Mouse (Mus musculus) intestine, embryonic 15.5 days (tissue): ENCODE data around the gene Dnm1l. TPM values are rescaled to one million over a fixed set of nuclear protein-coding genes. Genes with fewer than 3 reads are reported as not detected.
"Not testable (repeated sequence)": the region's sequence is repeated elsewhere in the genome, so short reads cannot be mapped to it uniquely, and the experiment has no call there.

ENCODE experiments used
- ATAC-seq: fragments of 200-750 bp; cut with Nextera tagmentation; 2 replicates; pipeline ENCODE4 v1.8.0; 2017; ENCODE audit warnings: moderate TSS enrichment, moderate library complexity
- H3K27ac ChIP-seq: fragments of 300-500 bp; sonication (generic); 2 replicates; pipeline ENCODE4 v1.5.1; 2015; ENCODE audit warnings: mild to moderate bottlenecking, inconsistent platforms
- H3K27me3 ChIP-seq: fragments of 300-500 bp; sonication (generic); replicated peaks from 2 replicates; pipeline ENCODE4 v1.6.1; 2015; ENCODE audit warnings: inconsistent platforms
- H3K36me3 ChIP-seq: fragments of 300-500 bp; sonication (generic); 2 replicates; pipeline ENCODE4 v1.6.1; 2015; ENCODE audit warnings: inconsistent platforms
- H3K4me1 ChIP-seq: fragments of 300-500 bp; sonication (generic); replicated peaks from 2 replicates; pipeline ENCODE4 v1.6.1; 2015; ENCODE audit warnings: inconsistent platforms
- H3K4me2 ChIP-seq: fragments of 300-500 bp; sonication (generic); replicated peaks from 2 replicates; pipeline ENCODE4 v1.6.1; 2015; ENCODE audit warnings: mild to moderate bottlenecking, inconsistent platforms
- H3K4me3 ChIP-seq: fragments of 300-500 bp; sonication (generic); replicated peaks from 2 replicates; pipeline ENCODE4 v1.5.1; 2015; ENCODE audit warnings: inconsistent platforms
- H3K9ac ChIP-seq: fragments of 300-500 bp; sonication (generic); 2 replicates; pipeline ENCODE4 v1.6.1; 2015; ENCODE audit warnings: inconsistent platforms
- H3K9me3 ChIP-seq: fragments of 300-500 bp; sonication (generic); 2 replicates; pipeline ENCODE4 v1.6.1; 2016; ENCODE audit warnings: inconsistent platforms
- WGBS: fragments of 180-500 bp; shearing (Covaris S2); methylation state at CpG from one replicate; pipeline ENCODE4 v1.1.7; 2015; 5-methylcytosine and 5-hydroxymethylcytosine counted together
- polyA plus RNA-seq: library from polyadenylated mRNA; unstranded; fragments of >200 nt; fragmentation: Nextera tagmentation; extraction: Ambion mirVana; gene quantifications from 2 replicates; pipeline ENCODE4 v1.2.1, GENCODE M21; 2015

Gene Dnm1l
- polyA plus RNA-seq, result 54.5 and 57.8 TPM in 2 replicates

- Histone ChIP-seq H3K4me1 (0 out of 2 replicates have a peak, but pooled peaks cover 4% of the 10 kb centered on the region), H3K4me3 (peak within 1 kb of the TSS; percentile 97), H3K9me3 (no peaks in the 10 kb centered on the region), H3K9ac (peak within 1 kb of the TSS; percentile 94), H3K27me3 (no peaks in the 10 kb centered on the region), H3K27ac (peak within 1 kb of the TSS; percentile 93), H3K4me2 (peak within 1 kb of the TSS; percentile 66), H3K36me3 (no peaks in the 10 kb centered on the region)
- under 1% methylated on average over 55 of the region's 55 CpGs for WGBS
- peak; percentile 99 for ATAC-seq
Observed at GRCm38 (mm10) chr16:16358481-16359100, at the start of gene Dnm1l. Gene Dnm1l (minus strand): TSS chr16:16358959.

DNA sequence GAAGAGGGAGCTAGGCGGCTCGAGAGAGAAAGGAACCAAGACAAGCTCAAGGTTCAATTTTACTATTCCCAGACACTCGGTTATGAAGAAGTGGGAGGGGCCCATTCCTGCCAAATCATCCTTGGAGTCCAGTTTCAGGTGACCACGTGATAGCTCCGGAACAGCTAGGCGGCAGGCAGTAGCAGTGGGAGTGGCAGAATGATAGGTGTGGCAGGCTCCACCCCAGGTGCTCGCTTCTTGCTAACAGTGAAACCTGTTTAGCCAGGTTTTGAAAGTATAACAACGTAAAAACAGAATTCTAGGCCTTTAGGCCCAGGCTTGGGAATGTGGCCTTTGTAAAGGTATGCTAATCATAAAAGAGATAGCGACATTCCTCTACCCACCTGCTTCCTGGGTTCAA, 8.5 kb upstream of the Dnm1l start:
- not testable (repeated sequence) for H3K4me3 ChIP-seq, H3K9me3 ChIP-seq, H3K27me3 ChIP-seq, H3K27ac ChIP-seq, H3K36me3 ChIP-seq, H3K9ac ChIP-seq, H3K4me1 ChIP-seq, H3K4me2 ChIP-seq
- peak; percentile 95 for ATAC-seq
- 44% methylated on average over 9 of the region's 9 CpGs for WGBS

- H3K4me2 ChIP-seq, result peak overlapping the region; percentile 66
- not testable (repeated sequence) for ATAC-seq, H3K36me3 ChIP-seq, H3K27me3 ChIP-seq, H3K4me1 ChIP-seq, H3K9me3 ChIP-seq
- peak overlapping the region; percentile 97 for H3K4me3 ChIP-seq
- H3K9ac ChIP-seq, result peak overlapping the region; percentile 94; the same call in 1 of the 2 replicates
- peak overlapping the region; percentile 93 for H3K27ac ChIP-seq
- WGBS, result 56% methylated on average over 9 of the region's 9 CpGs
Observed at GRCm38 (mm10) chr16:16359101-16359482, 333 bp upstream of the Dnm1l start.

DNA sequence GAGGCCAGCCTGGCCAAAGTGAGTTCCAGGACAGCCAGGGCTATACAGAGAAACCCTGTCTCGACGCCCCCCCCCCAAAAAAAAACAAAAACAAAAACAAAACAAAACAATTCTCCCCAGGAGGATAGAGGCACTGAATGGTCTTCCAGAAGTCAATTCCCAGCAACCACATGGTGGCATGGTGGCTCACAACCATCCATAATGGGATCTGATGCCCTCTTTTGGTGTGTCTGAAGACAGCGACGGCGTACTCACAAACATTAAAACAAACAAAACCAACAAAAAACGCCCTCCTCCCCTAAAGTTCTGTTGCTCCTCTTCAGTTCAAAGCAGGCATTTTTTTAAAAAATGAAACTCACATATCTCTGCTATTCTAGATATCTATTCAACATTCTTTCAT, 851 bp downstream of the Dnm1l start:
- H3K9ac ChIP-seq, result peak overlapping the region; percentile 94
- H3K27me3 ChIP-seq, result no peaks in the 10 kb centered on the region
- H3K9me3 ChIP-seq, result no peaks in the 10 kb centered on the region
- peak overlapping the region; percentile 66 for H3K4me2 ChIP-seq
- H3K36me3 ChIP-seq, result no peaks in the 10 kb centered on the region
- H3K4me3 ChIP-seq, result peak overlapping the region; percentile 97
- WGBS, result 9% methylated on average over 6 of the region's 6 CpGs
- peak overlapping the region; percentile 93; the same call in 1 of the 2 replicates for H3K27ac ChIP-seq
- ATAC-seq, result no peak
- 0 out of 2 replicates have a peak, but pooled peaks cover 4% of the 10 kb centered on the region for H3K4me1 ChIP-seq

DNA sequence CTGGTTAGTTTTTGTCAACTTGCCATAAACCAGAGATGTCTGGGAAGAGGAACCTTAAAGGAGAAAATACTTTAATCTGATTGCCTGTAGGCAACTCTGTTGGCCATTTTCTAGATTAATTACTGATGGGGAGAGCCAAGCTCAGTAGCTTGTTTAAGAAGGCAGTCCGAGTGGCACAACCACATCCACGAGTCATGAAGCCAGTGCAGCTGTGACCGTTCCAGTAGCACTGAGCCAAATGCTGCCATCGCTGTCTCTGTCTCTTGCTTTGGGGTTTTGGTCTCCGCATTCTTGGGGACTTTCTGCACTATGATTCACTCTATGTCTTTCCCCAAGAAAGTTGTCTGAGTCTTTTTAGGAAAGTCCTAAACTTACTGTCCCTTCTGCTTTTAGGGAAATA, 12.3 kb downstream of the Dnm1l start:
- H3K27ac ChIP-seq, result no peak overlapping the region
- ATAC-seq, result no peak
- no peak overlapping the region for H3K9ac ChIP-seq
- H3K4me3 ChIP-seq, result no peak overlapping the region
- H3K4me2 ChIP-seq, result no peak overlapping the region
- H3K27me3 ChIP-seq, result no peaks in the 10 kb centered on the region
- no peaks in the 10 kb centered on the region for H3K9me3 ChIP-seq
- 89% methylated on average over 5 of the region's 5 CpGs for WGBS
- H3K36me3 ChIP-seq, result no peaks in the 10 kb centered on the region
- H3K4me1 ChIP-seq, result no peaks in the 10 kb centered on the region

- Histone ChIP-seq H3K9ac (no peak overlapping the region), H3K4me2 (no peak overlapping the region), H3K27me3 (no peaks in the 10 kb centered on the region), H3K4me3 (no peak overlapping the region), H3K9me3 (no peaks in the 10 kb centered on the region), H3K36me3 (0 out of 2 replicates have a peak, but pooled peaks cover 10% of the 10 kb centered on the region), H3K4me1 (no peaks in the 10 kb centered on the region), H3K27ac (no peak overlapping the region)
- 86% methylated on average over 5 of the region's 5 CpGs for WGBS
- no peak for ATAC-seq
Observed at GRCm38 (mm10) chr16:16325775-16326336, 32.9 kb downstream of the Dnm1l start.

DNA sequence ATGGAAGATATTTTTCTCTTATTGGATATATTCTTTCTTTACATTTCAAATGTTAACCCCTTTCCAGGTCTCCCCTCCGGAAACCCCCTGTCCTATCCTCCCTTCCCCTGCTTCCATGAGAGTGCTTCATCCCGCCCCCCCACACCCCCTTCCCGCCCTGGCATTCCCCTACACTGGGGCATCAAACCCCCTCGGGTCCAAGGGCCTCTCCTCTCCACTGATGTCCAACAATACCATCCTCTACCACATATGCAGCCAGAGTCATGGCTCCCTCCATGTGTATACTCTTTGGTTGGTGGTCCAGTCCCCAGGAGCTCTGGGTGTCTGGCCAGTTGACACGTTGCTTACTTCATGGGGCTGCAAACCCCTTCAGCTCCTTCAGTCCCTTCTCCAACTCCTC, 47.4 kb downstream of the Dnm1l start:
- H3K9ac ChIP-seq, result no peak overlapping the region
- no peak overlapping the region for H3K4me2 ChIP-seq
- no peak overlapping the region for H3K4me3 ChIP-seq
- H3K9me3 ChIP-seq, result no peaks in the 10 kb centered on the region
- no peaks in the 10 kb centered on the region for H3K27me3 ChIP-seq
- 83% methylated on average over 5 of the region's 5 CpGs for WGBS
- H3K27ac ChIP-seq, result no peak overlapping the region
- peaks cover 7% of the 10 kb centered on the region; the same call in 1 of the 2 replicates for H3K36me3 ChIP-seq
- peak; percentile 28; the same call in 1 of the 2 replicates for ATAC-seq
- H3K4me1 ChIP-seq, result no peaks in the 10 kb centered on the region

DNA sequence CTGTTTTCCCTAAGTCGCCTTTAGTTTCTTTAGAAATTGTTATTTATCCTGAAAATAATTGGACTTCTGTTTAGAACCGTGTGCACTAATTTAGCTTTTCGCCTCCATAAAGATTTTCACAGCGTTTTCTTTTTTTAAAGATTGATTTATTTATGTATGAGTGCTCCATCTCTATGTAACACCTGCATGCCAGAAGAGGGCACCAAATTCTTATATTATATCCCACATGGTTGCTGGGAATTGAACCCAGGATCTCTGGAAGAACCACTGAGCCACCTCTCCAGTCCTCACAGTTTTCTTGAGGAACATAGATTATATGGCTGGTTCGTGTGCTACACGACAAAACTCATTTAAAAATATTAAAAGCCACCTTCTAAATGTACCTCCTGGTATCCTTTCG, 54.9 kb downstream of the Dnm1l start:
- Histone ChIP-seq H3K9me3 (no peaks in the 10 kb centered on the region), H3K36me3 (0 out of 2 replicates have a peak, but pooled peaks cover 4% of the 10 kb centered on the region), H3K4me1 (0 out of 2 replicates have a peak, but pooled peaks cover 9% of the 10 kb centered on the region), H3K27me3 (no peaks in the 10 kb centered on the region), H3K4me2 (peak overlapping the region; percentile 77), H3K27ac (no peak overlapping the region), H3K4me3 (peak overlapping the region; percentile 94), H3K9ac (peak overlapping the region; percentile 96; the same call in 1 of the 2 replicates)
- no peak for ATAC-seq
- 19% methylated on average over 7 of the region's 7 CpGs for WGBS

GRCm38 (mm10) chr16:16303138-16303827, 55.5 kb downstream of the Dnm1l start:
- no peaks in the 10 kb centered on the region for H3K27me3 ChIP-seq

GRCm38 (mm10) chr16:16302369-16303137, 56.2 kb downstream of the Dnm1l start, which contains the start of gene Yars2:
Gene Yars2 (plus strand): TSS chr16:16302965.
- Histone ChIP-seq H3K9me3 (no peaks in the 10 kb centered on the region), H3K4me1 (0 out of 2 replicates have a peak, but pooled peaks cover 9% of the 10 kb centered on the region), H3K27me3 (no peaks in the 10 kb centered on the region), H3K4me2 (peak within 1 kb of the TSS; percentile 77), H3K9ac (peak within 1 kb of the TSS; percentile 96), H3K36me3 (0 out of 2 replicates have a peak, but pooled peaks cover 4% of the 10 kb centered on the region), H3K4me3 (peak within 1 kb of the TSS; percentile 94), H3K27ac (peak within 1 kb of the TSS; percentile 95)
- under 1% methylated on average over 50 of the region's 50 CpGs for WGBS
- ATAC-seq, result peak; percentile 99

More at GRCm38 (mm10) chr16:16303138-16303827, 55.5 kb downstream of the Dnm1l start:
- 0 out of 2 replicates have a peak, but pooled peaks cover 4% of the 10 kb centered on the region for H3K36me3 ChIP-seq
- H3K9me3 ChIP-seq, result no peaks in the 10 kb centered on the region
- peak overlapping the region; percentile 94 for H3K4me3 ChIP-seq
- H3K4me1 ChIP-seq, result 0 out of 2 replicates have a peak, but pooled peaks cover 9% of the 10 kb centered on the region
- peak overlapping the region; percentile 77 for H3K4me2 ChIP-seq
- peak overlapping the region; percentile 96 for H3K9ac ChIP-seq
- under 1% methylated on average over 61 of the region's 61 CpGs for WGBS
- peak overlapping the region; percentile 95 for H3K27ac ChIP-seq
- peak; percentile 78 for ATAC-seq

GRCm38 (mm10) chr16:16273752-16274151, 85.0 kb downstream of the Dnm1l start:
- no peak for ATAC-seq
- 89% methylated on average over 6 of the region's 6 CpGs for WGBS
- Histone ChIP-seq H3K9ac (no peak overlapping the region), H3K4me3 (no peak overlapping the region), H3K4me1 (no peaks in the 10 kb centered on the region), H3K27ac (no peak overlapping the region), H3K36me3 (no peaks in the 10 kb centered on the region), H3K27me3 (no peaks in the 10 kb centered on the region), H3K9me3 (no peaks in the 10 kb centered on the region), H3K4me2 (no peak overlapping the region)
